Mouse (Mus musculus) E14TG2a.4 (cell line): ENCODE results near the gene Lactbl1.

Source experiments
- CTCF ChIP-seq: conservative IDR thresholded peaks from 2 replicates; pipeline ENCODE4 v1.5.1; 2014; ENCODE audit warnings: low read length
- NANOG ChIP-seq: IDR thresholded peaks from 2 replicates; pipeline ENCODE4 v1.6.1; 2014; ENCODE audit warnings: borderline replicate concordance, low read length, mixed read lengths
- POU5F1 ChIP-seq: IDR thresholded peaks from 2 replicates; pipeline ENCODE4 v1.6.1; 2014; ENCODE audit warnings: low read length, borderline replicate concordance

DNA sequence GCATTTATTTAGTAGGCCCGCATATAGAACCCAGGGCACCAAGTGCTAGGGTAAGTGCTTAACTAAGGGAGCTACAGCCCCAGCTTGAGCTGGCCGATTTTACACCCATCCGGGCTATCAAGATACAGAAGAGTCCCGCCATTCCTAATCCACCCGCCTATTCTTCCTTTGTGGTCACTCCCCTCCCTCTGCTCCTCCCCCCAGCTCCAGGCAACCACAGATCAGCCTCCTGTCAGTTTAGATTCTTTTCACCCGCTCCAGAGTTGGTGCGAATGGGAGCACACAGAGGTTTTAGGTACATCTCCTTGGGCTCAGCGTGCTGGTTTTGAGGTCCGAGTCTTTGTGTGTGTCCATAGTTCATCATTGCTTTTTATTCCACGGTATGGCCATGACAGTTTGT, 16.5 kb downstream of the Lactbl1 start:
- TF ChIP-seq CTCF (no peak), POU5F1 (no peak), NANOG (0 out of 2 replicates have a peak, but pooled peaks have one; percentile 4)
